Mouse (Mus musculus) telencephalon, adult 2 months (tissue): ENCODE measurements around the gene Pygm.

Source experiments
- DNase-seq: peaks from one replicate; pipeline ENCODE4 v3.0.0-alpha.2; 2011; ENCODE audit warnings: low read depth, low spot score

The Pygm gene

DNA sequence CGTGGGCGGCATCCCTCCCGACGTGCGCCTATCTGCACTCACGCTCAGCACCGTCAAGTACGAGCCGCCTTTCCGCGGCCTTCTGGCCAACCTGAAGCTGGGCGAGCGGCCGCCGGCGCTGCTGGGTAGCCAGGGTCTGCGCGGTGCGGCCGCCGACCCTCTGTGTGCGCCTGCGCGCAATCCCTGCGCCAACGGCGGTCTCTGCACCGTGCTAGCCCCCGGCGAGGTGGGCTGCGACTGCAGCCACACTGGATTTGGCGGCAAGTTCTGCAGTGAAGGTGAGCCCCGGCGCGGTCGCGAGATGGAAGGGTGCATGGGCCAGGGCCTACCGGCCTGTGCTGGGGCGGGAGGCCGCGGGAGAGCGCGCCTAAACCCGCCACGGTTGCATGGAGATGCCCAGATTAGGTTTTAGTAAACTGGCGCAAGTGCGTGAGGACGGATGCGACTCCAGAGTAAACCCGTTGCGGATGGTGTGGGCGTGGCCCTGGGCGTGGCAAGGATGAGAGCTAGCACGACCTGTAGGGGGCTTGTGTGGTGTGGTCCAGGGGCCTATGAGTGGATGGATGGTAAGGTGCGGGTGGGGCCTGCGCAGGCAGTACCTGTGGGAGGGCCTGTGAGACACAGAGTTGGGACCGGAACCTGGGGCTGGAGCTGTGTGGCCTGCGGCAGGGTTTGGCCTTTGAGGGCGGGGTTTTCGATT, 44.5 kb downstream of the Pygm start:
- DNase-seq = no peak

DNA sequence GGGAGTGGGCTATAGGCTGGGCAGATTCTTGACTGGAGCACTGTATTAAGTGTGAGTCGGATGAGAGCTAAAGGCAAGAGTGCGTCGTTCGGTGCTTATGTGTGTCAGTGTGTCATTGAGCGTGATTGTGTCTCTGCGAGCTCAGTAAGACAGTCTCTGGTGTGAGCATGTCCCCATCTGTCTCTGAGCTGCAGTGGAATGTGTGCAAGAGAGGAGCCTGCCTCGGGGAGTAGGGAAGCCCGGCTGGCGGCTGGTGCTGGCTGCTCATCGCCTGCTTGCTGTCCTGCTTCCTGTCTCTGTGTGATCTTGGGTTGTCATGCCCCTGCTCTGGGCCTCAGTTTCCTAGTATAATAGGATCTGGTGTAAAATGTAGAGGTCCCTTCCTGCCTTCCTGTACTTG, 58.8 kb downstream of the Pygm start:
- DNase-seq = no peak

DNA sequence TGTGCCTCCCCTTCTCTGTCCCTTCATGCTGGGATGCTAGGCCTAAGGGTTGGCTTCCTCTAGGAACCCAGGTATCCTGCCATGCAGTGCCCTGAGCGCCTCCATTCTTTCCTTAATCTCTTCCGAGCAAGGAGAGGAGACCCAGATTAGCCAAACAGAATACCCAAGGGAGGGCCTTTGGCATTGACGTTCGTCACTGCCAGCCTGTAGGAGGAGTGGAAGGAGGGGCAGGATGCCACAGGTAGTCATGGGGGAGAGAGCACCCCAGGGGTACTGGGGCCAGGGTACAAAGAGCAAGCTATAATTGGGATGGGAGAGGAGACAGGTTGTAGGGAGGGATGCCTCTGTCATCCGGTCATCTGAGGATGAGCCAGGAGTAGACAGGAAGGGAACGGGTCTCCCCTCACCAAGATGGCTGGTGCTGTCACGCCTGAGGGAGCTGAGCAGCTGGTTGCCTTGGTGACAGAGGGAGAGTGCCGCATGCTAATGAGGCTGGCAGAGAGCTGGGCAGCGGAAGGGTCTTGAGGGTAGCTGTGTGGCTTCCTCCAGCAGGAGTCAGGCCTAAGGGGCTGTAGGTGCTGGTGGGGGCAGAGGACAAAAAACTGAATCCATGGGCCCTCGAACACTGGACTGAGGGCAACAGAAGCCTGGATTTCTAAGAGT, 61.7 kb downstream of the Pygm start:
- DNase-seq = no peak

DNA sequence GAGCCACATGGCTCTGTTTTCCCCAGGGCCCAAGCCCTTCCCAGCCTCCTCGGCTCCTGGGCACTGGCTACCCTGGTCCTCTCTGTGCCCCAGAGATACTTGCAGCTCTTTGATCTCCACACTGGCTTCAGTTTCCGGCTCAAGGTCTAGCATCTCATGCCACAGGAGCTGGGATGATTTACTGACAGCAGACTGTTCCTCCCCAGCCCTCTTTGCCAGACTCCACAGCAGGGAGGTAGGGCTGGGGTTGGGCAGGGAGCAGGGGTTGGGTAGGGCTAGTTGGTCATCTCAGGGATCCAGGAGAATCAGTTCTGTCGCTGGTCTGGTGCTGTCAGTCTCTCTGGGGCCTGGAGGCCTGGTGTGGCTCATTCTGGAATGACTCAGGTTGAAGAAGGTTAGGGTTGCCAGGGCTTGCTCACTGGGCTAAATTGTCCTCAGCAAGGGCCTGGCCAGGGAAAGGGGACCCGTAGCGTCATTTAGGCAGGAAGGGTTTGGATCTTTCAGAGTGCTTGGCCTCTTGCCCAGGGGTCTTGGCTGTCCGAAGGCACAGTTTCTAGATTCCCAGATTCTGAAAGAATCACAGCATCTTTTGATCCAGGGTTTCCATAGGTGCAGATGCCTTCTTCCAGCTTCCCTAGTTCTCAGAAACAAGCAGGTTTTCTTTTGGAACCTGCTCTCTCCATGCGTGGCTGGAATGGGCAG, 62.7 kb downstream of the Pygm start:
- DNase-seq = no peak
